Mouse (Mus musculus) megakaryocyte progenitor cell, adult 5-6 weeks (primary cell): ENCODE data around the gene Rpp25. TPM values are rescaled to one million over a fixed set of nuclear protein-coding genes. Genes with fewer than 3 reads are reported as not detected.

Experiments
- ATAC-seq: replicated peaks from 2 replicates; pipeline ENCODE4 v1.8.0; 2016; ENCODE audit warnings: mild to moderate bottlenecking, moderate TSS enrichment, inconsistent platforms; ENCODE audit not compliant: poor library complexity
- total RNA-seq, 2 experiments: library from RNA; stranded (forward) in 1 of 2; stranded (reverse) in 1 of 2; fragments of 157-497, 149-512 nt in 1 of 2; fragments of 200-1000 nt in 1 of 2; gene quantifications; 2 replicates each; pipeline versions ENCODE4 v1.2.3 to v1.2.4; 2015 to 2017

Rpp25 gene
- total RNA-seq, 2 experiments from 2014 or later = 0.30 TPM; not detected in 1

- ATAC-seq = no peak
Measured at GRCm38 (mm10) chr9:57520375-57521055, 16.7 kb downstream of the Rpp25 start.

GRCm38 (mm10) chr9:57521056-57521911 lies 17.5 kb downstream of the Rpp25 start, which contains the start of gene Cox5a:
Gene Cox5a (plus strand): TSS chr9:57521274.
- ATAC-seq = peak; percentile 89

- ATAC-seq = no peak
Measured at GRCm38 (mm10) chr9:57522114-57522860, 18.5 kb downstream of the Rpp25 start.

- ATAC-seq = no peak
Measured at GRCm38 (mm10) chr9:57522861-57523246, 19.0 kb downstream of the Rpp25 start.

- ATAC-seq = peak; percentile 40
Measured at GRCm38 (mm10) chr9:57523754-57524153, 19.9 kb downstream of the Rpp25 start.

- peak; percentile 26 for ATAC-seq
Measured at GRCm38 (mm10) chr9:57524439-57524838, 20.6 kb downstream of the Rpp25 start.

- ATAC-seq = no peak
Measured at GRCm38 (mm10) chr9:57525516-57525915, 21.7 kb downstream of the Rpp25 start.

GRCm38 (mm10) chr9:57526435-57526834 lies 22.6 kb downstream of the Rpp25 start:
- no peak for ATAC-seq

GRCm38 (mm10) chr9:57531946-57532345 lies 28.1 kb downstream of the Rpp25 start:
- no peak for ATAC-seq

GRCm38 (mm10) chr9:57536362-57536761 lies 32.5 kb downstream of the Rpp25 start:
- ATAC-seq = no peak

- ATAC-seq = peak; percentile 92
Measured at GRCm38 (mm10) chr9:57537044-57537727, 33.4 kb downstream of the Rpp25 start, which contains the start of gene Fam219b. Gene Fam219b (plus strand): TSS chr9:57537528.

- ATAC-seq = no peak
Measured at GRCm38 (mm10) chr9:57537728-57538181, 33.9 kb downstream of the Rpp25 start.

GRCm38 (mm10) chr9:57539550-57539949 lies 35.7 kb downstream of the Rpp25 start:
- no peak for ATAC-seq

GRCm38 (mm10) chr9:57541312-57541711 lies 37.5 kb downstream of the Rpp25 start:
- peak; percentile 45 for ATAC-seq

- no peak for ATAC-seq
Measured at GRCm38 (mm10) chr9:57543951-57544350, 40.1 kb downstream of the Rpp25 start.

GRCm38 (mm10) chr9:57547287-57547686 lies 43.5 kb downstream of the Rpp25 start:
- ATAC-seq = peak; percentile 69

- ATAC-seq = no peak
Measured at GRCm38 (mm10) chr9:57547869-57548268, 44.0 kb downstream of the Rpp25 start.

GRCm38 (mm10) chr9:57549186-57549585 lies 45.4 kb downstream of the Rpp25 start:
- ATAC-seq = no peak

- ATAC-seq = no peak
Measured at GRCm38 (mm10) chr9:57550126-57550862, 46.5 kb downstream of the Rpp25 start.
